Mouse (Mus musculus): ENCODE data around the gene Camkmt. TPM values are rescaled to one million over a fixed set of nuclear protein-coding genes. Genes with fewer than 3 reads are reported as not detected.

The Camkmt gene
- total RNA-seq, 2 experiments from 2014 or later = 10.9 to 12.3 TPM

DNA sequence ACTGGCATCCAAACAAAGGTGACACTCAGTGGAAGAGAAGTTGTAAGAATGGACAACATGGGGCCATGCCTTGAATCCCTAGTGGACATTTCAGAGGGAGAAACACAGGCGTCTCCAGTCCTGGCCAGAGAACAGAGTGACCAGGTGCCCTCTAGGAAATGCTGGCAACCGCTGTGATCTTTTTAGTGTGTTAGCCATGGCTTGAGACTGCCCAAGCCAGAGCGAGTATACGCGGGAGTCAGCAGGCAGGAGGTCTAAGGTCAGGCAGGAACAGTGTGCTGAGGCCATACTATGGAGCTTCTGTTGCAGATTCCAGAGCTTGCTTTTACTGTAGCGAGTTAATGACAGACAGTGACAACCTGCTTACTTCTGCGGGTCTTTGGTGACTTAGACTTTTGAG lies 270.7 kb downstream of the Camkmt start:
- DNase-seq (ENCODE audit: low spot score in 2 of 2) = no peak

DNA sequence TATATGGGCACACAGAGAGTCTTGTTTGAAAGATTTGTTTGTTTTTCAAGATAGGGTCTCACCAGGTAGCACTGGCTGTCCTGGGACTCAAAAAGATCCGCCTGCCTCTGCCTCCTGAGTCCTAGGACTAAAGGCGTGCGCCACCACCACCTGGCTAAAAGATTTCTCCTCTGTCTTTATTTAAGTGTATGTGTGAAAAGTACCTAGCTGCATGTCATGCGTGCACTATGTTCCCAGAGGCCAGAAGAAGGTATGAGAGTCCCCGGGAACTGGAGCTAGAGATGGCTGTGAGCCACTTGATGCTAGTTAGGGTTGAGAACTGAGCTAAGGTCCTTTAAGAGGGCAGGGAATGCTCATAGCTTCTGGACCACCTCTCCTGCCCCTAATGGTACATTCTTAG lies 277.0 kb downstream of the Camkmt start:
- no peak for DNase-seq (ENCODE audit: low spot score in 2 of 2)

DNA sequence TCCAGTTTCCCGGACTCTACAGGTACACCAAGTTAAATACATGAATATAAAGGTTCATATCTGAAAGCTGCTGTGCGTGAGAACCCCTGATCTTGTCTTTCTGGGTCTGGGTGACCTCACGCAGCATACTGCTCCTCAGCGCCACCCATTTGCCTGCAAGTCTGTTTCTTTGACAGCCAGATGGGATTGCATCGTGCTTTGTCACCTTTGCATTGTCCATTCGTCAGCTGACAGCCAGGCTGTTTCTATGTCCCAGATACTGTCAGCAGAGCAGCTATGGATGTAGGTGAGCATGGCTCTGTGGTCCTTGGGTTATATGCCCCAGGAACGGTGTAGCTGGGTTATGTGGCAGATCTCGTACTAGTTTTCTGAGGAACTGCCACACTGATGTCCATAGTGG lies 278.4 kb downstream of the Camkmt start:
- DNase-seq (ENCODE audit: low spot score in 2 of 2) = no peak

DNA sequence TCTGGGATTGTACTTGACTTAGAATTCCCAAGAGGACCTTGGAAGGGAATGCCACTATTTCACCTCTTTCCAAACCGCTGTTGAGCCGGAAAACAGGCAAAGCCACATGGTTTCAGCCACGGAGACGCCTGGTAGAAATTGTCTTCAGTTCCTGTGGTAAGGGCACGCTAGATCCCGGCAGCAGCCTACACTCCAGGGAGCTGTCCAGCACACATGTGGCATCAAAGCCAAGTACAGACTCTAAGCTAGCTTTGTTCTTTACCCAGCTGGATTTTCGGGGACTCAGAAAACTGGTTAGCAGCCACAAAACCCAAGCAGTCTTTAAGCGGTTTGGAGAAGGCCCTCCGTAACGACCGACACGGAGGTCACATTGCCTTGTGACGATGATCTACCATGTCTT lies 281.7 kb downstream of the Camkmt start:
- DNase-seq (ENCODE audit: low spot score in 2 of 2) = no peak

DNA sequence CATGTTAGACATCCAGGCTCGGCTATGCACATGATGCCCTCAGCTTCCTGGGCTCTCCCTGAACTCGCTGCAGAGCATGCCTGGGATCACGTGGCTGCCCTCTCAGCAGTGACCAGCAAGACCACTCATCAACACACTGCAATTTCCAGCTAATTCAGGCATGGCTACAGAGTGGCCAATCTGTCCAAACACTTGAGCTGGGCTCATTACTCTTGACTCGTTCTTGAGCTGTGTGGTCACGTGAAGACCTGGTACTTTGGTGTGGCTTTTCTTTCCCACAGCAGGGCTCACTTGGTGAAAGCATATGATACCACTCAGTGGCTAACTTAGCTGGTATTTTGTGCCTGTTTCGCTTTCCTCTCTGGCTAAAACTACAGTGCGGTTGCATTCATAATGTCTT lies 282.2 kb downstream of the Camkmt start:
- no peak for DNase-seq (ENCODE audit: low spot score in 2 of 2)

DNA sequence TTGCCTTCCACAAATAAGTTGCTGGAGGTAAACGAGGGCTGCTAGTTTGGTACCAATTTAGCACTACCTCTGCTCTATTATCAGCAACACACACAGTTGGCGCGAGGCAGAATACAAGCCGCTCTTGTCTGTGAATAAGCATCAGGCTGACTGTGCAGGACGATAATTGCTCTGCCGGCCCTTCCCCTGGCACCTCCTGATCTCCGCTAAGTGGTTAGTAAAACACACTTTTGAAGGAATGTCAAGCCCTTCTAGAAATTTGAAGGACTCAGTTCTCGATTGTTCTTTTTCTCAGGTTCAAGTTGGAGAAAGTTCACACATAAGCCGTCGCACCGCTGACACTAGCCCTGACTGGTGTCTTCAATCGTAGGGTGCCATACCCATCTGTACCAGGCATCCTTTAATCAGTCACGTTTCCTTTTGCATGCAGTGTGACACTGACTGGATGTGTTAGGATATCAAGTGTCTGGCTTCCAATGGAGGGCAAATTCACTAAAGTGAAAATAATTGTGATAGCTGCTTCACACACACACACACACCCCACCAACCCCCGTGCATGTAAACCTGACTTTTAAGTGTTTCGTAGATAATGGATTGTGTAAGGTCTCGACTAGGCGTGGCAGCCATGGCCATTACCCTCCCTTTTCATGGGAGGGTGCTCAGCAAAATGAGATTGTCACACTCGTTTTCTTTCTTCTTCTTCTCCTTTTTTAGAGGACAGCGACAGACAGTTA lies 283.9 kb downstream of the Camkmt start:
- no peak for DNase-seq (ENCODE audit: low spot score in 2 of 2)

DNA sequence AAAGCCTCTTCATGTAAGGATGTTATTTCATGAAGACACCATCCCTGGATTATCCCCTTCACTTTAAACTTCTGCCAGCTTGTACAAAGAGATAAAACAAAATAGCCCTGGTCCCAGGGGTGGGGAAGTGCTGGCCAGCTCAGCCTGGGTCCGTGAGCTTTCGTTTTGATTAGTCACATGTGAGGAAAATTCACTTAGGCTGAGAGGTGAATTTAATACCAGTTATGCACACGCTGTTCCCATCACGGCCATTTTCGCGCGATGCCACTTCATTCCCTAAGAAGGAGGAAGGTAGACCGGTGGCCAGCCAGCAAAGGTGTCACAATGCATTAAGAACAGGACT lies 284.5 kb downstream of the Camkmt start:
- DNase-seq (ENCODE audit: low spot score in 2 of 2) = no peak

DNA sequence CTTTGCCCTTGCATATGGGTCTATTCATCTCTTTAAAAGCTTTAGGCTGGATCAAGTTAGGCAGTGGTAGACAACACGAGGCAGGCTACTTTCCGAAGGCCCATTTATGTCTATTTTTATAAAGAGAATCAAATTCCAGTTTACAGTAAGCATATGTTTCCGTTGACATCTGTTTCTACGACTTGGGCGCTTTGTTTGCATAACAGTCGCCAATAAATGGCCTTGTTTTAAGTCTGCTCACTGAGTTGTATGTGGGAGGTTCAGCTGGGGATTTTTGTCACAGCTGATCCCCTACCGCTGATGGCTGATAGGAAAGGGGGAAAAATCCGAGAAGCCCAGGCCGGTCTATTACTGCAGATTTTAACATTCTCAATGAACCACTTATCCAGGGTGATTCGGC lies 285.2 kb downstream of the Camkmt start:
- DNase-seq (ENCODE audit: low spot score in 2 of 2) = no peak

DNA sequence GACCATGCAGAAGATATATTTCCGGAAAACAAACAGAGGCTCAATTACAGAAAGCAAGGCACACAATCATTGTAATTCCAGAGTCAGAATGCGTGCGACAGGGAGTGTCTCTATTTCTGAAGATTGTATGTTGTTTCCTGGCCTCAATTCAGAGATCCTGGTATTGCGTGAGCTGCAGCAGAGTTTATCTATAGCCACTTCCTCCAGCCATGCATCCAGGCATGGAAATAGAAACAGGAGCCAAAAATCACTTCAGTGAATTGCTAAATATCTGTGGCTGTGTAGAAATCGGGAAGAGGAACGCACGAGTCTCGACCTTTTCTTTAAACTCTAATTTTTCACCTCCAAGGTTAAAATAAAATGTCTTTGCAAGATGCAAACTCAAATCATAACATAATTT lies 287.1 kb downstream of the Camkmt start:
- DNase-seq (ENCODE audit: low spot score in 2 of 2) = no peak

DNA sequence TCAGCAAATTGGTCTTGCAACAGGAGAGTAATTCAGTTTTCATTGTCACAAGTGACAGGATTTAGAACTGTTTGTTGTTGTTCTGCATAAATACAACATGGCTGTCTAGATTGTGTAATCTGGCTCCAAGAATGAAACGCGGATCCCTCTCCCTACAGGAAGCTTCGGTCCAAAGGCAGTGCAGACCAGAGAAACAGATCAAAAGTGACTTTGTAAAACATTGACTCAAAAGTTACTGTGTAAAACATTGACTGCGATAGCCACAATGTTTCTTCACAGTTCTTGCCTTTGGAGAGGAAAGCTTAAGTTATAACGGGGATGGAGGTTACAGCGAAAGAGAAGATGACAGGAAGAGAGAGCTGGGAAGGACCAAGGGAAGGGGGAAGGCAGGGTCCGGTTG lies 288.7 kb downstream of the Camkmt start:
- DNase-seq (ENCODE audit: low spot score in 2 of 2) = no peak

DNA sequence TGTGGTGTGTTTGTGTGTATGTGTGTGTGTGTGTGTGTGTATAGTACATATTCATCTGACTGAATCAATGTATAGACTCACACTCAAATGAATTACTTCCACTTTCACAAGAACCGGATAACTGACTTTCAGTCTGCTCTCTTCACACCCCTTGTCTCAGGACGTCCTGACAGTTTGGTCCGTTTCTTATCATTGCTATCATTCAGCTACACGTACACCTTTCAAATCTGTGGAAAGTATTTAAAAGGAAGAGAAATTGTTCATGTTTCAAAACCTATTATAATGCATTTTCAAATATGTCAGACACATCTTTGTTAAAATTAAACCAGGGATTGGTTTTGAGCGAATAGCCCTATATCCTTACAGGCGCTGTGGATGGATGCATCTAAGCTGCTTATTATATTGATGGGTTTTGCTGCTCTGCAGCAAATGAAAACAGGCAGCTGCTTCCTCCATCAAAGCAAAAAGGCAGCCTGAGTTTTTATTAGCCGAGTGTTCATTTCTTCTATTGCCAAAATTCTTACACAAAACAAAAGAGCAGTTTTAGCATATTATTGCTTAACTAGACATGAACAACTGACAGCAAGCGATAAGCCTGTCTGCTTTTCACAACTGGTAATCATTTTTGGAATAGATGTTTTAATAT lies 291.3 kb downstream of the Camkmt start:
- DNase-seq (ENCODE audit: low spot score in 2 of 2) = no peak

DNA sequence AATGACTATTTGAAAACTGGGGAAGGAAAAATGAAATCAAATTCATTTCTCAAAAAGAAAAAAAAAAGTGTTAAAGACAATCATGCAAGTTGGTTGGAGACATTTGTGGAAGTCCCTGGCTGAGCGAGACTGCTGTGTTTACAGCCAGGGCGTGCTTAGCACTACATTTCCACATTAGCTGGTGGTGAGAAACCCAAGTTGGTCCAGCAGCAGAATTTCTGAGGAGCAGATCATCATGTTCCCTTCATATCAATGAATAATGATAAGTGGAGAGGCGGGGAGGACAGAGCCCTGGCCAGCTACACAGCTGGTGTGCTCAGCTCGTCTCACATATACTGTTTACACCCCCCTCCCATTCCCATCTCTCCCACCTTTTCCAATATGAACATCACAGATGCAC lies 292.0 kb downstream of the Camkmt start:
- DNase-seq (ENCODE audit: low spot score in 2 of 2) = no peak

DNA sequence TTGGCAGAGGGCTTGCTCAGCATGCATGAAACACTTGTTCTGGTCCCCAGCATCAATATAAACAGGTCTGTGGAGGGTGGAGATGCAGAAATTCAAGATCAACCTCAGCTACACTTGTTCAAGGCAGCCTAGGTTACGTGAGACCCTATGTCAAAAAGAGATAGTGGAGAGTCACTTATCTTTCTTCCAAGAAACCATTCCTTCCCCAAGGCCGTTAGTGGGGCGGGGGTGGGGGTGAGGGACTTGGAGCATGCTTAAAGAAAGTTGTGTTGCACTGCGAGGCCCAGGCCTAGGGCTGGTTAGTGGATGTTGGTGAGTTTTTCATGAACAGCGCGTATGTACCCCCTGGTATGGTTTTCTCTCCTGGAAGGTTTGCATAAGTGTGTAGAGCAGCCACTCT lies 292.6 kb downstream of the Camkmt start:
- DNase-seq (ENCODE audit: low spot score in 2 of 2) = no peak

DNA sequence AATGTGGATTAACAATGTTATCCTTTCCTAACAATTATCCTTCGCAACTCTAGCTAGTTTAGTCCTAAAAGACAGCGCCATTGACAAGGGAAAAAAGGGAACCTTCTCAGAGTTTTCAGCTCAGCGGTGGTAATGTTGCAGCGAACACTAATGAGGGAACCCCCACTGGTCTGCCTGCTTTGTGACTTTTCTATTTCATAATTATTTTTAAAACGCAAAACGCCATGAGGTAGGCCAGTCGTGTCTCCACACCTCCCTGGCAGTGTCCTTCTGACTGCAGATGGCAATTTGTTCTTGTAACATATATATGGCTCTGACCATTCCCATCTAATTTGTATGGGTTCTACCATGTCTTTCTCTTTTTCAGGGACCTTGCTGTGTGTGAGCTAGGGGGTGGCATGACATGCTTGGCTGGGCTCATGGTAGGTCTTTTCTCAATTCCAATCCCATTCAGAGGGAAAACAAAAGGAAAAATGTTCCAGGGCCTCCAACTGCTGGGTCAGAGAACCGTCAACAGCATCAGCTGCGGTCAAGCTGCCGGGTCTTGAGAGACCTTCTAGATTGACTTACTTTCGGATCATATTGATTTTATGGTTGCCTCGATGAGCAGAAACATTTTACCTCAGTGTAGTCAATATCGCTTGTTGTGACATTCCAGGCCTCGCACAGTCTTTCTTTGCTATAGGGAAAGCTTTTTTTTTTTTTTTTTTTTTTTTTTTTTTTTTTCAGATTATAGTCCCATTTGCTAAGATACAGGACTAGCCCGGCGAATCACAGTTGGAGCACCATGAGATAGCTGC lies 302.9 kb downstream of the Camkmt start:
- DNase-seq (ENCODE audit: low spot score in 2 of 2) = no peak

DNA sequence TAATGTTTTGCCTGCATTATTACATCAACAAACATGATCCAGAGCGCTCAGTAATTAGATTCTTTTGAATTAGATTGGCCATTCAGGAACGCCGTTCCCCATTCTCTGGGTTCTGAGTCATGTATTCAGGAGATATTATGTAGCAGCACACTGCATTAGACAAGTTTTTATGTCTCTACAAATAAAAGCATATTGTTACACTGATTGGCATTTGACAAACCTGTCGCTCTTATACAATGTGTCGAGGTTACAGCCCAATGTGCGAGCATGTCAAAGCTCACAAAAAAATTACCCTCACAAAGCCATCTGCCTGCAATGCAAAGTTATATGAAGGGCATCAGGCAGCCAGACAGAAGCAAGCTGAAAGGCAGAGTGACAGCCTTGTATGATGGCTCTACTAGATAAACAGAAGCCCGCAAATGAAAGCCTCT lies 303.6 kb downstream of the Camkmt start:
- no peak for DNase-seq (ENCODE audit: low spot score in 2 of 2)

DNA sequence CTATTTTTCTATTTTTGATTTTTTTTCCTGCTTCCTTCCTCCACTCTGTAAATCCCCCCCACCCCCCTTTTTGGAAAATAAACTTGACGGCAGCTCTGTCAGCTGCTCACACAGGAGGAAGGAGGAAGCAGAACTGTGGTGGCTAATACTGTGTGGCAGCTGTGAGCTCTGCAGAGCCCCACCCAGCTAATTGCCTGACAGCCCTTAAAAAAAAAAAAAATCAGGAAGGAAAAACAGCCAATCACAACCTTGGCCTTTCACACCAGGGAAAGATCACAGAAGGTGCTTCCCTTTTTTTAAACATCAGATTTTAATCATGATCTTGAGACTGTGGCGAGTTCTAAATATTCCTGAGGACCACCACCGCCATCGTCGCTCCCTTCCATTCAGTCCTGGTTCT lies 305.1 kb downstream of the Camkmt start:
- DNase-seq (ENCODE audit: low spot score in 2 of 2) = no peak

DNA sequence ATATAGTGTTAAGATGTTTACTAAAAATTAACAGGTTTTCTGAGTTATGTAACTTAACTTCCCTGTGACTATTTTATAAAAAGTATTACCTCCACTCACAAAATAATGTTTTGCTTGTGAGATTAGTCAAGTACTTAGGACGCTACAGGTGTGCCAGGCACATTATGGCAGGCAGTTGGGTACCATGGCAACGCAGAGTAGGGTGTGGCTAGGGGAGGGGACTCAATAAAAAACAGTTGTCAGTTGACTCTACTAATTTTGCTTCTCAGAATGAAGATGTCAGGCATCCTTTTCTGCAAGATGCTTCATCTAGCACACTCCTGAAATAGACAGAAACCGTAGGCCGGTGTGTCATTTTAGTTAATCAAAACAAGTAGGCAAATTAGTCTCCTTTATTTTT lies 310.4 kb downstream of the Camkmt start:
- no peak for DNase-seq (ENCODE audit: low spot score in 2 of 2)

DNA sequence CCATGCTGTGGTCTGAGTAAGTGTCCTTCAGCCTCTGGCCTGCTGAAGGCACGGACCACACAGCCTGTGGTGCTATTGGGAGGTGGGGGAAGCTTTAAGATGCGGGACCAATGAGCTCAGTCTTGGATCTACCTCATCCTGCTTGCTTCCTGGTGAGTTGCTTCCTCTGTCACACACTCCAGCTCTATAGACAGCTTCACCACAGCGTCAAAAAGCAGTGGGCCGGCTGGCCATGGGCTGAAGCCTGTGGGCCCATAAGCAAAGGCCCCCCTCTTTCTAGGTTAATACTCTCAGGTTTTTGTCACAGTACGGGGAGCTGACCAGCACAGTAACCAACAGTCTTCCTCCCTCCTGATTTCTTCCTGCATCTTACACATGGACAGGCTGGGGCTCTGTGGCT lies 314.8 kb downstream of the Camkmt start:
- DNase-seq (ENCODE audit: low spot score in 2 of 2) = no peak

DNA sequence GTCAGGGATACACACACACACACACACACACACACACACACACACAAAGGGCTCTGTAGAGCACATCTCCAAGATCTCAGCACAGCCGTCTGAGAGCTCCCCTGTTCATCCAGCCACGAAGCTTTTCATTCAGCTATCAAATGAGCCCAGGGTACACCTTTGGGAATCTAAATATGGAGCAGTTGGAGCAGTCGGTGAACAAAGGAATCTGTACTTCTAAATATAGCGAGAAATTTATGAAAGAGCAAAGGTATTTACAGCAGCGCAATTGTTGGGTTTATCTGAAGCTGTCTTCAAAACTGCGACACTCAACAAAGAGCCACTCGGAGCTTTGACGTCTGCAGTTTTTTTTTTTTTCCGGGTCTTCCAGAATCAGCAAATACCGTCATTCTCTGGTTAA lies 315.8 kb downstream of the Camkmt start:
- no peak for DNase-seq (ENCODE audit: low spot score in 2 of 2)

DNA sequence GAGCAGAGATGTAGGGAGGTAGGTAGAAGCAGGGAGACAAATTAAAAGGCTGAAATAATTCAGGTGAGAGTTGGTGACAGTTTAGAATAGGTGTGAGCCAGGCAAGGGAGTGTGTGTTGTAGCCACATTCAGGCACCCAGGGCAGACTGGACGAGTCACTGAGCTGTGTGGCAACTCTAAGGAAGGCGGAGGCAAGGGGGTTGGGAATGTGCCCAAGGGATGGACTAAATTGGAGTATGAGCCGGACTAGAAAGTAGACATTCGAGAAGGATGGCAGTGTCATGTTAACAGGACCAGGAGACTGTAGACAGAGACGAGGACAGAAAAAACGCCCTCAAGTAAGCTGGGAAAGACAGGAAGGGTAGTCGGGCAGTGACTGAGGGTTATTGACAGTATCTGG lies 338.5 kb downstream of the Camkmt start:
- no peak for DNase-seq (ENCODE audit: low spot score in 2 of 2)

DNA sequence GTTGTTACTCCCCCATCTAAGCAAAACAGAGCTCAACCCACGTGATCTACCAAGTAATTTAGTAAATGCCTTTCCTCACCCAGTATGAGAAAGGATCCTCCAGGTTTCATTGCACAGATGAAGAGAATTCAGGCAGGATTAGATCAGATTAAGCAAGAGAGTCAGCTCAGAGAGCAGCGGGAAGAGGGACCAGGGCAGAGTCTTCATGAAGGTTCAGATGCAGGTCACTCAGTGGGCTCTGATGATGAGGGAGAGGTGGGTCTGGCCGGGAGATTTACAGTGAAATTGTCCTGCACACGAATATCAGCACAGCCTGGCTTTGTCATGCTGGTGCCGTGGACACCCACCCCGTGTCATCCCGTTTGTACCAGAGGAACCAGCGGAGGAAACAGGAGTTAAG lies 342.6 kb downstream of the Camkmt start:
- no peak for DNase-seq (ENCODE audit: low spot score in 2 of 2)

DNA sequence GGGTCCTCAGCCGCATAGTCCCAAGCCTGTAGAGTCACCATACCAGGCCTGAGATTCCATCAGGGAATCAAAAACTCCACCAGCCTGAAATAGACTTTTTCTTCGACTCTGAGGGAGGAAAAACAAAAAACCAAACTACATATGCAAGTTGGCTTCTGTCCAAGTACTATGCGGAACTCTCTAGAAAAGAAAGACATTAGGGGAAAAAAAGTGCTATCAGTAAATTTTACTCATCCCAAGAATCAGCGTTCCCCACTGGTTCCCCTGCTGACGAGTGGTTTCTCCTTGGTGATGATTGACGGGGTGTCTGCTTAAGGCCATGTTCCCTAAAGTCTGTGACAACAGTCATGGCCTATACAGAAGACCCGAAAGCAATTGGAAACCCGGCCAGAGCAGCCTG lies 352.7 kb downstream of the Camkmt start:
- DNase-seq (ENCODE audit: low spot score in 2 of 2) = no peak

All from left cerebral cortex, adult 18-20 months (tissue).